Mouse (Mus musculus) embryonic facial prominence, embryonic 14.5 days (tissue): Measurements from ENCODE around the gene Rps6ka4. TPM values are rescaled to one million over a fixed set of nuclear protein-coding genes. Genes with fewer than 3 reads are reported as not detected.

ENCODE experiments used
- ATAC-seq: fragments of 200-750 bp; cut with Nextera tagmentation; 2 replicates; pipeline ENCODE4 v1.8.0; 2017; ENCODE audit warnings: low read depth, moderate number of reproducible peaks, moderate TSS enrichment
- DNase-seq: peaks from one replicate; pipeline ENCODE4 v3.0.0-alpha.2; 2015; ENCODE audit warnings: low spot score
- H3K27ac ChIP-seq: fragments of 300-500 bp; sonication (generic); replicated peaks from 2 replicates; pipeline ENCODE4 v1.5.1; 2014; ENCODE audit warnings: low read depth, mild to moderate bottlenecking, low read length, moderate library complexity
- H3K27me3 ChIP-seq: fragments of 300-500 bp; sonication (generic); replicated peaks from 2 replicates; pipeline ENCODE4 v1.6.1; 2014; ENCODE audit warnings: low read length; ENCODE audit not compliant: control insufficient read depth, insufficient read depth
- H3K36me3 ChIP-seq: fragments of 300-500 bp; sonication (generic); 2 replicates; pipeline ENCODE4 v1.6.1; 2014; ENCODE audit warnings: low read length, mixed read lengths; ENCODE audit not compliant: control insufficient read depth, insufficient read depth
- H3K4me1 ChIP-seq: fragments of 300-500 bp; sonication (generic); 2 replicates; pipeline ENCODE4 v1.6.1; 2014; ENCODE audit warnings: antibody characterized with exemption, low read length; ENCODE audit not compliant: control insufficient read depth, insufficient read depth
- H3K4me2 ChIP-seq: fragments of 300-500 bp; sonication (generic); 2 replicates; pipeline ENCODE4 v1.6.1; 2014; ENCODE audit warnings: low read depth, mild to moderate bottlenecking, low read length, moderate library complexity, mixed read lengths
- H3K4me3 ChIP-seq: fragments of 300-500 bp; sonication (generic); 2 replicates; pipeline ENCODE4 v1.5.1; 2014; ENCODE audit warnings: low read depth, mild to moderate bottlenecking, low read length
- H3K9ac ChIP-seq: fragments of 300-500 bp; sonication (generic); 2 replicates; pipeline ENCODE4 v1.6.1; 2014; ENCODE audit warnings: low read depth, mild to moderate bottlenecking, low read length, moderate library complexity, mixed read lengths
- H3K9me3 ChIP-seq: fragments of 300-500 bp; sonication (generic); 2 replicates; pipeline ENCODE4 v1.6.1; 2016; ENCODE audit warnings: low read length; ENCODE audit not compliant: control insufficient read depth
- WGBS: fragments of 180-500 bp; shearing (Covaris S2); extraction: QIAGEN DNeasy Blood & Tissue Kit; methylation state at CpG from one replicate; pipeline ENCODE4 v1.1.7; 2014; 5-methylcytosine and 5-hydroxymethylcytosine counted together
- polyA plus RNA-seq: library from polyadenylated mRNA; unstranded; fragments of >200 nt; fragmentation: Nextera tagmentation; extraction: Ambion mirVana; gene quantifications from 2 replicates; pipeline ENCODE4 v1.2.1, GENCODE M21; 2014

Rps6ka4 gene
- polyA plus RNA-seq, 1 experiment from 2014 or later: 27.1 TPM

DNA sequence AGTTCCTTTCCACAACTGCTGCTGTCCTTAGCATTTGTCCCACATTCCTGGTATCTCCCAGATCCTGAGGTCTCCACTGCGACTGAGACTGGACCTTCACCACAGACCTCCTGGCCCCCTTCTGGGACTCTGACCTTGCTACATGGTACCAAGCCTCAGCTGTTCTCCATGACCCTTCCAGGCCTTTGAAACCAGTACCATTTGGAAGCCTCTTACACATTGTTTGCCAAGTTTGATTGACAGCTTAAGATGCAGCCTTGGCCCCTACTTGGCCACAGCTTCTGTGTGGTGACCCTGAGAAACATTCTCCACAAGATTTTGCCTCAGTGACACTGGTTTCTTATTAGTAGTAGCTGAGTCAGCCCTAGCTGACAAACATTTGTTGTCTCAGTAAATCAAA is 1.9 kb upstream of the Rps6ka4 start:
- no peak overlapping the region for H3K9ac ChIP-seq
- peaks cover 15% of the 10 kb centered on the region for H3K36me3 ChIP-seq
- H3K27ac ChIP-seq: no peak overlapping the region
- H3K9me3 ChIP-seq: no peaks in the 10 kb centered on the region
- H3K4me1 ChIP-seq: no peaks in the 10 kb centered on the region; the same call in 1 of the 2 replicates
- H3K27me3 ChIP-seq: peaks cover 14% of the 10 kb centered on the region
- WGBS: 68% methylated on average over 1 of the region's 1 CpGs
- H3K4me2 ChIP-seq: no peak overlapping the region
- H3K4me3 ChIP-seq: no peak overlapping the region
- DNase-seq (no peak), ATAC-seq (no peak)

DNA sequence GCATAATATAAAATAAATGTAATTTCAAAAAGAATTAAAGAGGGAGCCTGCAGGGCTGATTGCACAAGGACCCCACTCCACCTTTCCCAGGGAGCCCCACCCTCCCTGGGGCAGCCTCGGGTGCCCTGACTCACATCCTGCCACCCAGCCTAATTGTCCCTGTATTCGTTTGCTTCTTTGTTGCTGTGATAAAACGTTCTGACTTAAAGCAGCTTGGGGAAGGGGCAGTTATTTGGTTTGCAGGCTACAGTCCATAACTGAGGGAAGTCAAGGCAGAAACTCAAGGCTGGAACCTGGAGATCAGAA is 809 bp upstream of the Rps6ka4 start:
- peak overlapping the region; percentile 80; the same call in 1 of the 2 replicates for H3K9ac ChIP-seq
- WGBS: 13% methylated on average over 3 of the region's 3 CpGs
- H3K4me1 ChIP-seq: no peaks in the 10 kb centered on the region; the same call in 1 of the 2 replicates
- ATAC-seq (no peak), DNase-seq (no peak)
- H3K9me3 ChIP-seq: no peaks in the 10 kb centered on the region
- peaks cover 26% of the 10 kb centered on the region for H3K36me3 ChIP-seq
- H3K27ac ChIP-seq: no peak overlapping the region
- no peak overlapping the region for H3K4me3 ChIP-seq
- H3K4me2 ChIP-seq: peak overlapping the region; percentile 96; the same call in 1 of the 2 replicates
- peaks cover 3% of the 10 kb centered on the region for H3K27me3 ChIP-seq

DNA sequence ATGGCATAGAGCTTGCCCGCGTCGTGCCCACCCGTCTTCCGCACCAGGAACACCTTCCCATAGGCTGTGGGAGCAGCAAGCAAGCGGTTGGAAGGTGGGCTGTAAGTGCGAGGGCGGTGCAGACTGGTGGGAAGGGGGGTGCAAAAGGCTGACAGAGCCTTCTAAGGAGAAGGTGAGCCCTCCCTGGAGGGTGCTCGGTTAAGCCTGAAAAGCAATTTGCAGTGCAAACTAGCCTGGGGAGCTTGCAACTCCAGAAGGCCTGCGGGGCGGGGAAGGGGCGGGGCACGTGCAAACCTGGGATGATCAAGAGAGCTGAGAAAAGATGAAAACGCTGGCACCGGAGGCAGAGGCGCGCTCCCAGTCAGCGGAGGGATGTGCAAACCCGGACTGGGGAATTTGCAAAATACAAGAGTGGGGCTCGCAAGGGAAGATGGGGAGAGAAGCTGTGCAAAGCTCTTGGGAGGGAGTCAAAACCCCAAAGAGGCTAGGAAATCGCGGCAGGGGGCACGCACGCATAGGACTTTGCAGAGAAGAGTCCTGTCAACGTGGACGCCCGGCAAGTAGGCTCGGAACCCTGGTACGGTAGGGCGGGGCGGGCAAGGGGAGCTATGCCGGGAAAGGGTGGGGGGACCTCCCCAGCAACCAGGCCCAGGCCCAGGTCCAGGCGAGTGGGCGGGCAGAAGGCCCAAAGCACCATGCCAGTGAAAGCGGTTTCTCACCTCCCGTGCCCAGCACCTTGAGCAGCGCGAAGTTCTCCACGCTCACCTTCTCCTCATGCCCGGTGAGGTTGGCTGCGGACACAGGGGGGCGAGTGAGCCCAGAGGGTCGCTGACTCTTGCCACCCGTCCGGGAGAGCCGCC is 591 bp downstream of the Rps6ka4 start:
- peak overlapping the region; percentile 49; the same call in 1 of the 2 replicates for H3K27ac ChIP-seq
- peaks cover 33% of the 10 kb centered on the region for H3K36me3 ChIP-seq
- peak overlapping the region; percentile 80 for H3K9ac ChIP-seq
- peak overlapping the region; percentile 96 for H3K4me2 ChIP-seq
- ATAC-seq: peak; percentile 64
- no peaks in the 10 kb centered on the region; the same call in 1 of the 2 replicates for H3K4me1 ChIP-seq
- H3K9me3 ChIP-seq: no peaks in the 10 kb centered on the region
- H3K4me3 ChIP-seq: peak overlapping the region; percentile 76
- no peaks in the 10 kb centered on the region; the same call in none of the 2 replicates for H3K27me3 ChIP-seq
- WGBS: 3% methylated on average over 29 of the region's 46 CpGs
- peak; percentile 76 for DNase-seq

DNA sequence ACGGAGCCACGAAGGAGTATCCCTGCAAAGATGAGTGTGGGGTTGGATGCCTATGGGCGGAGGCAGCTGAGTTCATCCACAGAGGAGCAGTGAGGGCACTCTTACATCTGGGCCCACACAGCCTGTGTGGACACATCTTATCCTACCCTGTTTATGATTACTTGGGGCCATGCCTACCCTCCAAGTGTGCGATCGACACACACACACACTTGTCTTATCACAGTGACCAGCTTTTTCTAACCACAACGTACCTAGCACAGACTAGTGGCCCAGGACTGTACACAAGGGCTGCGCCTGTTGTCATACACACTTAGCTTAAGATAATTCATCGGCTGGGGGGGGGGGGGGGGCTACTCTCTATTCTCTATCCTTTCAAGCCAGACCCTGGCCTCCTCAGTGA is 8.1 kb downstream of the Rps6ka4 start:
- Histone ChIP-seq H3K27me3 (peaks cover 53% of the 10 kb centered on the region), H3K27ac (no peak overlapping the region), H3K4me1 (peaks cover 7% of the 10 kb centered on the region; the same call in 1 of the 2 replicates), H3K36me3 (peaks cover 57% of the 10 kb centered on the region), H3K9ac (no peak overlapping the region), H3K9me3 (no peaks in the 10 kb centered on the region), H3K4me3 (no peak overlapping the region), H3K4me2 (no peak overlapping the region)
- WGBS: 88% methylated on average over 8 of the region's 8 CpGs
- ATAC-seq (no peak), DNase-seq (no peak)

DNA sequence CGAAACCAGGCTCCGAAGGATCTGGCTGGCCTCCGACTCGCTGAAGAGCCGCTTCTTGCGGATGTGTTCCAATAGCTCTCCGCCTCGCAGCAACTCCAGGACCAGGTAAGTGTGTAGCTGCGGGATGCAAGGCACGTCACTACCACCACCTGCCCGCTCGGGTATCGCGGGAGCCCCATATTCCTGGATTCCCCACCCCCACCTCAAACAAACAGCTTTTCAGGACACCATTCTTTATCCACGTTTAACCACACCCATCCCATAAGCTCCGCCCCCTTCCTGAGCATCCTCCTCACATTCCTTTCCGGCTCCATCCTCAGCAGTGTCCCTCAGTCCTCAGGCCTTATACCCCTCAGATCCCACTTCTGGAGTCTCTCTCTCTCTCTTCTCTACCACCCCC is 9.1 kb downstream of the Rps6ka4 start:
- 0 out of 2 replicates have a peak overlapping the region, but pooled peaks have one; percentile 25 for H3K9ac ChIP-seq
- no peak overlapping the region for H3K27ac ChIP-seq
- H3K4me3 ChIP-seq: peak overlapping the region; percentile 20
- peaks cover 53% of the 10 kb centered on the region for H3K27me3 ChIP-seq
- no peak for DNase-seq
- peak overlapping the region; percentile 46 for H3K4me2 ChIP-seq
- H3K36me3 ChIP-seq: peaks cover 47% of the 10 kb centered on the region
- ATAC-seq: no peak
- H3K4me1 ChIP-seq: peaks cover 7% of the 10 kb centered on the region; the same call in 1 of the 2 replicates
- no peaks in the 10 kb centered on the region for H3K9me3 ChIP-seq
- 16% methylated on average over 11 of the region's 17 CpGs for WGBS

DNA sequence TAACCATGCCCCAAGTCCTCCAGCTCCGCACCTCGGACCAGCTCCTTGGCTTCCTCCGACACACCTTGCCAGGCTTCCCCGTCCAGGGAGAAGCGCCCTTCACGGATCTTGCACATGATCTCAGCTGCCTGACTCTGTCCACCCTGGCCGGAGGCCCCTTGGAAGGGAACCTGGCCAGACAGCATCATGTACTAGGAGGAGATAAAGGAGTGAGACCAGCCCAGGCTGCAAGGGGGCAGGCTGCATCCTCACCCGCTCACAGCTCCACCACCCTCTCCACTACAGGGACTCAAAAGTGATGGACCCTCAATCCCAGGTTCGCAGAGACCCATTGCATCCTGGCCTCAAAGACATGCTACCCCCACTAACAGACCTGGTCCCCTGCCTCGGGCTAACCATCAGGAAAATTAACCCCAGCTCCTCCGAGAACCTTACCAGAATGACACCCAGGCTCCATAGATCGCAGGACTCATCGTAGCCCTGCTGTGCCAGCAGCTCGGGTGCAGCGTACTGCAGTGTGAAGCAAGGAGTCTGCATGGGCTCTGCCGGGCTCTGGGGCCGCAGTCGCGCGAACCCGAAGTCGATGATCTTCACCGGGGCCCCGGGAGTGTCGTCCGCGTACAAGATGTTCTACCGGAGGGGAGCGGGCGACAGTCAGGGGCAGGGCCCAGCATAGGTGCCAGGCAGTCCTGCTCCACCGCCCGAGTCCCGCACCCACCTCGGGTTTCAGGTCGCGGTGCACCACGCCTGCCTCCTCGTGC is 9.7 kb downstream of the Rps6ka4 start:
- Histone ChIP-seq H3K4me3 (peak overlapping the region; percentile 23), H3K9ac (0 out of 2 replicates have a peak overlapping the region, but pooled peaks have one; percentile 25), H3K9me3 (no peaks in the 10 kb centered on the region), H3K27ac (no peak overlapping the region), H3K4me2 (peak overlapping the region; percentile 46), H3K27me3 (peaks cover 53% of the 10 kb centered on the region), H3K36me3 (peaks cover 42% of the 10 kb centered on the region), H3K4me1 (peaks cover 7% of the 10 kb centered on the region; the same call in 1 of the 2 replicates)
- DNase-seq (no peak), ATAC-seq (no peak)
- 19% methylated on average over 35 of the region's 38 CpGs for WGBS

DNA sequence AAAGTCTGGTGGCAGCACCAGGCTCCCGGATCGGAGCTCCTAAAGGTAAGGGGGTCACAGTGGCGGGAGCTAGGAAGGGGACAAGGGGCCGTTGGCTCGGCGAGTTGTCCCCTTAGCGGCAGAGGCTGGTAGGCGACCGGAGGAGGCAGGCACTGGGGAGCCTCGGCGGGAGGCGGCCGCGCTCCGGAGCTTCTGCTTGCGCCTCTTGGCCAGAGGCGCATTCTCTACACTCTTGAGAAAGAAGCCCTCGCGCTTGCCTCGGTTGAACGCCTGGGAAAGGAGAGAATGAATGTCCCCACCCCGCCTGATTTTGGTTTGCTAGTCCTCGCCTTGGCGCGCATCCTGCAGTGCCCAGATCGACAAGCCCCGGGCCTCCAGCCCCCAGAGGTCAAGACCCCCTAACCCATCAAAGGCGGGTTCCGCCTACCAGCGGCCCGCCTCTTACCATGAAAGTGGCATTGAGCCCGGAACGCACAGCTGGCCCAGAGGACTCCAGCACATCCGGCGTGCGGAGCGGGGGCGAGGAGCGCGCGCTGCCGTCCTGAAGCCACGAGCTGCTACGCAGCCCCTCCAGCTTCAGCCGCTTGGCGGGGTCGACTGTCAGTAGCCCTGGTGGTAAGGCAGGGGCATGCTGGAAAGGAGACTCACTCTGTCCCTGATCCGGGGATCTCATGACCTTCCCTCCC is 10.4 kb downstream of the Rps6ka4 start:
- Histone ChIP-seq H3K36me3 (peaks cover 41% of the 10 kb centered on the region), H3K27me3 (peaks cover 53% of the 10 kb centered on the region), H3K9ac (no peak overlapping the region; the same call in 1 of the 2 replicates), H3K4me3 (peak overlapping the region; percentile 23), H3K27ac (no peak overlapping the region), H3K4me2 (peak overlapping the region; percentile 46), H3K9me3 (no peaks in the 10 kb centered on the region), H3K4me1 (peaks cover 7% of the 10 kb centered on the region; the same call in 1 of the 2 replicates)
- DNase-seq (peak; percentile 70), ATAC-seq (peak; percentile 24; the same call in 1 of the 2 replicates)
- WGBS: 14% methylated on average over 31 of the region's 48 CpGs

DNA sequence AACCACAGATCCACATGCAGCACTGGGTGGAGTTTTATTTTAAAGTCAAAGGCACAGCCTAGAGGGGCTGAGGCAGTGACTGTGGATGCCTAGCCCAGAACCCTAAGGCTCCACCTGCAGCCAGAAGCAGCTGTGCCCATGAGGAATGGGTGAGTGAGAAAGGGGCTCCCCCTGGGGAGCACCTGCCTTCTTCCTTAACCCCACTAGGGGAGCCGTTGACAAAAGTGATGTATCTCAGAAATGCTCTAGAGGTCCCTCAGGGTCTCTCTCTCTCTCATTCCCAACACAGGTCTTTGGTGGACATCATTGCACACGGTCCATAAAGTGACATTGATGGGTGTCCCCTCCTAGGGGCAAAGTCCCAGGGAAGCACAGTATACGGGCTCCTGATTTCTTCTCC is 11.4 kb downstream of the Rps6ka4 start:
- ATAC-seq (no peak), DNase-seq (no peak)
- Histone ChIP-seq H3K9ac (no peak overlapping the region), H3K4me2 (no peak overlapping the region), H3K27me3 (peaks cover 53% of the 10 kb centered on the region), H3K4me1 (peaks cover 7% of the 10 kb centered on the region; the same call in 1 of the 2 replicates), H3K36me3 (peaks cover 31% of the 10 kb centered on the region; the same call in 1 of the 2 replicates), H3K4me3 (no peak overlapping the region), H3K9me3 (no peaks in the 10 kb centered on the region), H3K27ac (no peak overlapping the region)
- 24% methylated on average over 3 of the region's 3 CpGs for WGBS
